Mouse (Mus musculus) stomach, postnatal 0 days (tissue): Measurements from ENCODE around the gene Meis1.

ENCODE experiments used
- CTCF ChIP-seq: IDR thresholded peaks from 2 replicates; pipeline ENCODE4 v1.5.1; 2016; ENCODE audit warnings: antibody characterized with exemption, low read depth, mild to moderate bottlenecking, moderate library complexity
- EP300 ChIP-seq: optimal IDR thresholded peaks from 2 replicates; pipeline ENCODE3; 2016; ENCODE audit warnings: antibody characterized with exemption

DNA sequence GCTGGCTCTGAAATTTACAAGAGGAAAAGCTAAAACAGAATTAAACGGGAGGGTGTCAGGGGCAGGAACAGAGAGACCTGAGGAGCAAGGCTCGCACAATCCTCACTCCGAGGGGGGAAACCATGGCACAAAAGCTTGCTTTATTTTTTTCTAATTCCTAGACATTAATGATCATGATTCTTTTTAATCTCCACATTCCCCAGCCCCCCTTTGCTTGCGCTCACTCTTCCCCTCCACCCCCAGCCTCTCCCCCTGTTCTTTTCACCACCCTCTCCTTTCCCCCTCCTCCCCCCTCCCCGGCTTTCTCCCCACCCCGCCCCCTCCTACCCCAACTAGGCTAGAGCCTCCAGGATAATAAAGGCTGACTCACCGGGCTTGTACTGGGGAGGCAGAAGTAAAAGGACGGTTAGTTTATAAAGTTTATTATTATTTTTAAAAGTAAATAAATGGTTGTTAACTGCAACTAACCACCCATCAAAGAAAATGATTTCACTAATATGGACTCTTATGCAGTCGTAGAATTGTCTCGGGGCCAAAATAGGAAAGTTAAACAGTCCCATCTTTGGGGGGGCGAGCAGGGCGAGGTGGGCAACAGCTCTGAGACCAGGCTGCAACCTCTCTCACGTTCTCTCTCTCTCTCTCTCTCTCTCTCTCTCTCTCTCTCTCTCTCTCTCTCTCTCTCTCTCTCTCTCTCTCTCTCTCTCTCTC is 139.9 kb downstream of the Meis1 start:
- no peak for TF ChIP-seq CTCF
- no peak for TF ChIP-seq EP300
